Mouse (Mus musculus) liver, embryonic 14.5 days (tissue): ENCODE measurements at regions not wholly inside any gene's neighbourhood (a gene's known extent, or its start where the extent isn't known, plus 50 kb on each side); places are given as distances from the start of the nearest gene placed in this dataset.

Experiments
- CTCF ChIP-seq: IDR thresholded peaks from 2 replicates; pipeline ENCODE4 v1.5.1; 2016; ENCODE audit warnings: antibody characterized with exemption, low read depth, control low read depth
- EP300 ChIP-seq: IDR thresholded peaks from 2 replicates; pipeline ENCODE4 v1.6.1; 2016; ENCODE audit warnings: antibody characterized with exemption, low read depth

DNA sequence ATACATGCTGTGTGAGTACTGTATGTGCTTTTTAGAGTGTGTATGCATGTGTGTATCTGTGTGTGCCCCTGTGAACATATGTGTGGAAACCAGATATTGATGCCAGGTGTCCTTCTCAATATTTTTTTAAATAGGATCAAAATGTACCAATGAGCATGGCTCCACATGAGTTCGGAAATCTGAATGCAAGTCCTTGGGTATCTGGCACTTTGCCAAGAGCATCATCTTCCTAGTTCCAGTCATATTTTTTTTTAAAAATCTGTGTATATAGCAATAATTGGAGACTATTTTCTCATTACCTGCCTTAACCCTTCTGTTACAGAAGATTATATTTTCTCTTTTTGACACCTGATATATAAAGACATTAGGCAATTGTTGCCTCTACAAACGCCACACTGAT lies 255.0 kb upstream of the BC052040 start:
- TF ChIP-seq EP300 (no peak), CTCF (no peak)
